Mouse (Mus musculus) lung, embryonic 15.5 days (tissue): Measurements from ENCODE around the gene Mgat1. TPM values are rescaled to one million over a fixed set of nuclear protein-coding genes. Genes with fewer than 3 reads are reported as not detected.

Experiments used
- polyA plus RNA-seq: library from polyadenylated mRNA; unstranded; fragments of >200 nt; fragmentation: Nextera tagmentation; extraction: Ambion mirVana; gene quantifications from 2 replicates; pipeline ENCODE4 v1.2.1, GENCODE M21; 2015

Mgat1 gene
- polyA plus RNA-seq, 1 experiment from 2014 or later, result 69.6 TPM

Other genes starting within 250 kb of the Mgat1 start
- 0.55 and 1.1 TPM in 2 replicates for gene 9930111J21Rik2, start 192.9 kb upstream of the Mgat1 start, polyA plus RNA-seq
- gene Tgtp2, start 180.0 kb upstream of the Mgat1 start, polyA plus RNA-seq, result 0.72 and 1.3 TPM in 2 replicates
- 2.6 and 3.1 TPM in 2 replicates for gene Ifi47, start 167.6 kb upstream of the Mgat1 start, polyA plus RNA-seq
- not detected in 2 replicates for gene Olfr1396, start 129.3 kb upstream of the Mgat1 start, polyA plus RNA-seq
- gene Olfr1395, start 101.9 kb upstream of the Mgat1 start, polyA plus RNA-seq, result not detected in 2 replicates
- not detected in 2 replicates for gene Olfr1394, start 89.8 kb upstream of the Mgat1 start, polyA plus RNA-seq
- 0.48 and 1.1 TPM in 2 replicates for gene Btnl9, start 57.0 kb upstream of the Mgat1 start, polyA plus RNA-seq
- 37.6 and 40.3 TPM in 2 replicates for gene Zfp62, start 40.9 kb upstream of the Mgat1 start, polyA plus RNA-seq
- gene Olfr1393, start 34.1 kb downstream of the Mgat1 start, polyA plus RNA-seq, result not detected in 2 replicates
- gene Olfr1392, start 41.1 kb downstream of the Mgat1 start, polyA plus RNA-seq, result not detected in 2 replicates
- not detected in 2 replicates for gene Olfr10, start 60.5 kb downstream of the Mgat1 start, polyA plus RNA-seq
- gene Olfr1391, start 78.6 kb downstream of the Mgat1 start, polyA plus RNA-seq, result not detected in 2 replicates
- not detected in 2 replicates for gene Olfr1390, start 91.0 kb downstream of the Mgat1 start, polyA plus RNA-seq
- gene Olfr1389, start 178.9 kb downstream of the Mgat1 start, polyA plus RNA-seq, result not detected in 2 replicates
- 0.06 and 0.10 TPM in 2 replicates for gene Olfr1388, start 192.4 kb downstream of the Mgat1 start, polyA plus RNA-seq
- not detected in 2 replicates for gene Olfr1387, start 211.2 kb downstream of the Mgat1 start, polyA plus RNA-seq
- gene Olfr1386, start 220.9 kb downstream of the Mgat1 start, polyA plus RNA-seq, result not detected in 2 replicates
- not detected in 2 replicates for gene Olfr1385, start 244.9 kb downstream of the Mgat1 start, polyA plus RNA-seq